Mouse (Mus musculus) embryonic facial prominence, embryonic 15.5 days (tissue): ENCODE data around the gene 3110040M04Rik. TPM values are rescaled to one million over a fixed set of nuclear protein-coding genes. Genes with fewer than 3 reads are reported as not detected.
"Not testable (repeated sequence)": the region's sequence is repeated elsewhere in the genome, so short reads cannot be mapped to it uniquely, and the experiment has no call there.

Source experiments
- ATAC-seq: fragments of 200-750 bp; cut with Nextera tagmentation; 2 replicates; pipeline ENCODE4 v1.8.0; 2017; ENCODE audit warnings: low read depth, moderate TSS enrichment; ENCODE audit not compliant: insufficient number of reproducible peaks, low FRiP score, low TSS enrichment
- H3K27ac ChIP-seq: fragments of 300-500 bp; sonication (generic); replicated peaks from 2 replicates; pipeline ENCODE4 v1.5.1; 2015; ENCODE audit warnings: mild to moderate bottlenecking, inconsistent platforms
- H3K27me3 ChIP-seq: fragments of 300-500 bp; sonication (generic); 2 replicates; pipeline ENCODE4 v1.6.1; 2015; ENCODE audit warnings: inconsistent platforms
- H3K36me3 ChIP-seq: fragments of 300-500 bp; sonication (generic); 2 replicates; pipeline ENCODE4 v1.6.1; 2015; ENCODE audit warnings: mild to moderate bottlenecking, inconsistent platforms
- H3K4me1 ChIP-seq: fragments of 300-500 bp; sonication (generic); 2 replicates; pipeline ENCODE4 v1.6.1; 2015; ENCODE audit warnings: inconsistent platforms
- H3K4me2 ChIP-seq: fragments of 300-500 bp; sonication (generic); replicated peaks from 2 replicates; pipeline ENCODE4 v1.6.1; 2015; ENCODE audit warnings: mild to moderate bottlenecking, inconsistent platforms
- H3K4me3 ChIP-seq: fragments of 300-500 bp; sonication (generic); replicated peaks from 2 replicates; pipeline ENCODE4 v1.5.1; 2015; ENCODE audit warnings: mild to moderate bottlenecking, inconsistent platforms
- H3K9ac ChIP-seq: fragments of 300-500 bp; sonication (generic); 2 replicates; pipeline ENCODE4 v1.6.1; 2015; ENCODE audit warnings: inconsistent platforms
- H3K9me3 ChIP-seq: fragments of 300-500 bp; sonication (generic); replicated peaks from 2 replicates; pipeline ENCODE4 v1.6.1; 2016; ENCODE audit warnings: inconsistent platforms
- WGBS: fragments of 180-500 bp; shearing (Covaris S2); methylation state at CpG from one replicate; pipeline ENCODE4 v1.1.7; 2015; 5-methylcytosine and 5-hydroxymethylcytosine counted together
- polyA plus RNA-seq: library from polyadenylated mRNA; unstranded; fragments of >200 nt; fragmentation: Nextera tagmentation; extraction: Ambion mirVana; gene quantifications from 2 replicates; pipeline ENCODE4 v1.2.1, GENCODE M21; 2015

3110040M04Rik gene
- polyA plus RNA-seq, 1 experiment from 2014 or later, result not detected

DNA sequence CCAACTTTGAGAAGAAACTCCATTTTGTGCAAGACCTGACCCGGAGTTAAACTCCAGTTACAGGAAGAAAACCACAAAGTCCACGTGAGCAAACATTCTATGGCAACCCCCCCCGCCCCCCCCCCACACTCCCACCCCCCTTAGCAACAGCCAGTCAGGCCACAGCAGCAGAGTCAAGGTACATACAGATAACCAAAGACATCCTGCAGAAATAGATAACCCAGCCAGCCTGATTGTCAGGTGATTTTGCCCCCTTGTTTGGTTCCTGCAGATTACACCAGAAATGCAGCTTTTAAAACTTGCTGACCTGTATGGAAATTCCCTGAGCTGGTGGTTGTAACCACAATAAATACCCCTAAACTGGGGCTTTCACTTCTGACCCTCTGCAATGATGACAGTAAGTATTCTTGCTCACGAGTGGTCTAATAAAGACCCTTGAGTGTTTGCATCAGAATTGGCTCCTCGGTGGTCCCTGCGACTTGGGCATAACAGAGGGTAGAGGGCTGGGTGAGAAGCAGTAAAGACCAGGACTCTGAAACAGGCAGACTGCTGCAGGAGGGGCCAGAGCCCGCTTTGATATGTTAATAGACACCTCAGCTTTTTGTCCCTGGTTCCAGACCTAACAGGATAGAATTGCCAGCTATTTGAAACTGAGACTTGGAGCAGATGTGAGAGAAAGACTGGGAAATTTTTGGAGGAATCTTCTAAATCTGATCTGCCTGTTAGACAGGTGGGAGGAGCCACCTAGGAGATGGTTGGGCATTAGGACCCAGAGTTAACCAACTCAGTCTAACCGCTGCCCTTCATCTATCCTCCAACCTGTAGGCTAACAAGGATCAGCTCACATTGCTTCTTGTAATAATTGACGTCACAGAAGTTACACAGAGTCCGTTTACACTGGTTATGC lies 26.6 kb upstream of the 3110040M04Rik start:
- Histone ChIP-seq H3K4me1 (0 out of 2 replicates have a peak, but pooled peaks cover 4% of the 10 kb centered on the region), H3K36me3 (no peaks in the 10 kb centered on the region), H3K4me3 (peak overlapping the region; percentile 21), H3K4me2 (peak overlapping the region; percentile 31), H3K27ac (0 out of 2 replicates have a peak overlapping the region, but pooled peaks have one; percentile 4), H3K9ac (no peak overlapping the region), H3K9me3 (no peaks in the 10 kb centered on the region), H3K27me3 (no peaks in the 10 kb centered on the region)
- WGBS, result 14% methylated on average over 9 of the region's 10 CpGs
- ATAC-seq, result no peak

DNA sequence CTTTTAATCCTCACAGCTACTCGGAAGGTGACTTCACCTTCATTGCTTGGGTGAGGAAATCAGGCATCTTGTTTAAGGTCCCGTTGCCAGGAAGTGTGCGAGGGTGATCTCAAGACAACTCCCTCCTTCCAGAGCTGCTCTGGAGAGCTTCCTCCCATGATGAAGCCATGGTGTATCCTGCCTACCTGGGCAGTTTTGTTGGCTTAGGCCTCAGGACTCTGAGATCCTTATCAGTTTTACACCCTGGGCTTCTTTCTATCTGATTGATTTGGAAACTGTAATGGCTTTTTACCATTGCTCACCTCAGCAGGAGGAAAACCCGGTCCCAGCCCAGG lies 26.0 kb upstream of the 3110040M04Rik start:
- no peaks in the 10 kb centered on the region for H3K9me3 ChIP-seq
- H3K36me3 ChIP-seq, result no peaks in the 10 kb centered on the region
- H3K9ac ChIP-seq, result no peak overlapping the region
- WGBS, result 14% methylated on average over 4 of the region's 4 CpGs
- H3K27ac ChIP-seq, result 0 out of 2 replicates have a peak overlapping the region, but pooled peaks have one; percentile 4
- ATAC-seq, result no peak
- H3K4me2 ChIP-seq, result peak overlapping the region; percentile 31
- H3K4me3 ChIP-seq, result peak overlapping the region; percentile 21
- no peaks in the 10 kb centered on the region for H3K27me3 ChIP-seq
- H3K4me1 ChIP-seq, result 0 out of 2 replicates have a peak, but pooled peaks cover 4% of the 10 kb centered on the region

- no peak overlapping the region for H3K4me2 ChIP-seq
- no peaks in the 10 kb centered on the region for H3K27me3 ChIP-seq
- H3K27ac ChIP-seq, result no peak overlapping the region
- H3K9me3 ChIP-seq, result no peaks in the 10 kb centered on the region
- 0 out of 2 replicates have a peak, but pooled peaks cover 4% of the 10 kb centered on the region for H3K4me1 ChIP-seq
- no peaks in the 10 kb centered on the region for H3K36me3 ChIP-seq
- no peak overlapping the region for H3K9ac ChIP-seq
- ATAC-seq, result no peak
- H3K4me3 ChIP-seq, result no peak overlapping the region
- WGBS, result 63% methylated on average over 2 of the region's 2 CpGs
These were observed 25.3 kb upstream of the 3110040M04Rik start for GRCm38 (mm10) chr1:151178505-151179083.

DNA sequence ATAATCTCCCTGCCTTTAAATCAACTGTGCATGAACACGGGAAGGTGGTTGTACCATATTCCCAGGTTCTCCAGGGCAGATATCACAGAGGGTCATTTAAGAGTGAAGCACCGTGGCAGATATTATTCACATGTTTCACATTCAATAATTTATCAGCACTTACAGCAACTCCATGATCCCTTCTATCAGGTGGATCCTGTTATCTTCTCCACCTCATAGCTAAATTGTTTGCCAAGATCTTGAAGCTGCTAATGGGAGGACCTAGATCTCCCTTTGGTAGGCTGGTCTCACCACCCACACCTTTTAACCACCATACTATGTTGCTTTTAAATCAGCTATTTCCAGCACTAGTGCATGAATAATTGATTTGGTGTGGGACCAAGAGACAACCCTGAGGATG lies 23.8 kb upstream of the 3110040M04Rik start:
- Histone ChIP-seq H3K27ac (no peak overlapping the region), H3K36me3 (no peaks in the 10 kb centered on the region), H3K9me3 (no peaks in the 10 kb centered on the region), H3K9ac (no peak overlapping the region), H3K4me1 (0 out of 2 replicates have a peak, but pooled peaks cover 4% of the 10 kb centered on the region), H3K4me3 (no peak overlapping the region), H3K27me3 (no peaks in the 10 kb centered on the region), H3K4me2 (no peak overlapping the region)
- 84% methylated on average over 2 of the region's 2 CpGs for whole genome bisulfite sequencing
- no peak for ATAC-seq

- H3K27me3 ChIP-seq, H3K27ac ChIP-seq, H3K9me3 ChIP-seq, H3K4me3 ChIP-seq, H3K4me1 ChIP-seq, H3K4me2 ChIP-seq, ATAC-seq, H3K36me3 ChIP-seq, H3K9ac ChIP-seq: not testable (repeated sequence)
- WGBS, result no CpG with 5 or more reads among the region's 7 CpGs
These were observed 21.7 kb upstream of the 3110040M04Rik start, which contains the start of gene Gm47985 for GRCm38 (mm10) chr1:151182266-151182665. Gm47985 (plus strand) TSS chr1:151182537.

DNA sequence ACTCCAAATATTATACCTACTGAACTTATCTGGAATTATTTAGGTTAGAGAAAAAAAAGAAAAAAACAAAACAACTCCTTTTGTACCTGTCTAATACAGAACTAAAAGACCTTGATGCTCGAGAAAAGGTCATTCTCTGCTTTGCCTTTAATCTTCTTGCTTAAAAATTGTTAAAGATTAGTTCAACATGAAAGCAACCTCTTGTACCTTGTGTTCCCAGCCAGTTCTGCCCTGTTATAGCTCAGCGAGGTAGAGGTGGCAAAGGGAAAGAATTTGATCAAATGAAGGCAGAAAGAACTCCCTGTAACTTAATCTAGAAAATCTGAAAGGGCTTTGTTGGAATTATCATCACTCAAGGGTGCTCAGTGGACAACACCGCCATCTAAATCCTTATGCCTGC lies 17.7 kb upstream of the 3110040M04Rik start:
- H3K36me3 ChIP-seq, H3K9me3 ChIP-seq, ATAC-seq, H3K4me3 ChIP-seq, H3K27ac ChIP-seq, H3K27me3 ChIP-seq, H3K9ac ChIP-seq, H3K4me1 ChIP-seq, H3K4me2 ChIP-seq: not testable (repeated sequence)
- 69% methylated on average over 3 of the region's 3 CpGs for WGBS

DNA sequence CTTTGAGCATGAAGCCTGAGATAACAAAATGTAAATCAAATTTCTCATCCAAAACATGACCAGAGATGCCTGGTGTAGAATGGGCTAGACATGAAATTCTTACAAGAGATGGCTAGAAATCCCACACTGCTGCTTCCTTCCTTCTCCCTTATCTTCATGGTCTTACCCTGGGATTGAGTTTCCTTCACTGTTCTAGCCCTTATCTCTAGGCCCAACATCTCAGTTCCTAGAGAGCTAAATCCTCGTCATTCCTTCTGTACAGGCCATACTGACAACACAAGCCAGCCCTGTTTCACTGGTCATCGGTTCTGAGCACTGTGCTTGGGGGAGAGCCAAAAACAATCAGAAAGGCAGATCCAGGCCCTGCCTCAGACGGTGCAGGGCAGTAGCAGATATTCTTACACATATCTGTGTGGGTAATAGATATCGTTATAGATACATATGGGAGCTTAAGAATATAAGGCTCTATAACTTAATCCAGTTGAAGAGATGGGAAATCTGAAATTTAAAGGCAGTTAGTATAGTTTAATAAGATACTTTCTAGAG lies 17.0 kb upstream of the 3110040M04Rik start:
- WGBS, result 84% methylated on average over 4 of the region's 4 CpGs
- not testable (repeated sequence) for H3K4me2 ChIP-seq

DNA sequence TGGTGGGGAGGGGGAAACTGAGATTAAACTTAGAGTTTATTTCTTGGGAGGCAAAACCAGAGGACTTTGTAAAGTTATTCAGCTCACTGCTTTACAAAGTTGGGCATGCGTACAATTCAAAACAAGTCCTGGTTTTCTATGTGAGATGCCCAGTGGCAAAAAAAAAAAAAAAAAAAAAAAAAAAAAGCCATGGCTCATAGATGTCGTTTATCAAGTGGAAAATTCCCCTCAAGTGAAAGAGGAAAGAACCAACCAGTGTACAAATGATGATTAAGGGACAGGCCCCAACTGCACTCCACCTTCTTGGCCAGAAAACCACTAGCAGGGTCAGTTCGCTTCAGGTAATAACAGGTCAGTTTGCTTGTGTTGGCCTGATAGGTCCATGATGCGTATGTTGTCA lies 15.5 kb upstream of the 3110040M04Rik start:
- H3K27me3 ChIP-seq, result no peaks in the 10 kb centered on the region
- H3K9ac ChIP-seq, result no peak overlapping the region
- H3K36me3 ChIP-seq, result no peaks in the 10 kb centered on the region
- no peak for ATAC-seq
- no peak overlapping the region for H3K4me2 ChIP-seq
- no peaks in the 10 kb centered on the region for H3K4me1 ChIP-seq
- no peak overlapping the region for H3K4me3 ChIP-seq
- 81% methylated on average over 4 of the region's 4 CpGs for WGBS
- no peaks in the 10 kb centered on the region for H3K9me3 ChIP-seq
- H3K27ac ChIP-seq, result no peak overlapping the region

More for the DNA sequence above, 17.0 kb upstream of the 3110040M04Rik start:
- H3K27ac ChIP-seq, H3K9me3 ChIP-seq, H3K27me3 ChIP-seq, H3K4me3 ChIP-seq, H3K36me3 ChIP-seq, H3K9ac ChIP-seq, ATAC-seq, H3K4me1 ChIP-seq: not testable (repeated sequence)

DNA sequence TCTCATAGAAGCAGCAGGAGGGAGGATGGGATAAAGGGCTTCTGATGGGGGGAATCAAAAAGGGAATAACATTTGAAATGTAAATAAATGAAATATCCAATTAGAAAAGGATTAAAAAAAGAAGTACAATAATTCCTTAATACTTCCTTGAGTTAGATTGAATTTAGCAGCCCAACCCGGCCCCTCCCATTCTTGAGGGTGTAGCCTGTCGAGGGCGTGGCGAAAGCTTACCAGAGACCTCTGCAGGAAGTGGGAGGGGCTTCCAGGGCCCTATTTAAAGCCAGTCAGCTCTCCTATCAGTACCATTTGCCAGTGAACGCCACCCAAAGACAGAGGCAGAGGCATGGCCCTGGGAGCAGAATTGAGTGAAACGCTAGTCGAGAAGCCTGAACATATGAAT lies 11.8 kb upstream of the 3110040M04Rik start, which contains the start of gene Gm8947:
Gene Gm8947, plus strand, starts transcription at position 302 of the 400 bp plus-strand sequence.
- not testable (repeated sequence) for H3K4me2 ChIP-seq, H3K9ac ChIP-seq, H3K27me3 ChIP-seq, H3K27ac ChIP-seq, H3K36me3 ChIP-seq, H3K4me3 ChIP-seq, H3K9me3 ChIP-seq, H3K4me1 ChIP-seq, ATAC-seq
- no CpG with 5 or more reads among the region's 7 CpGs for WGBS

GRCm38 (mm10) chr1:151192739-151193138 lies 11.2 kb upstream of the 3110040M04Rik start:
- H3K36me3 ChIP-seq, H3K9me3 ChIP-seq, H3K27ac ChIP-seq, ATAC-seq, H3K27me3 ChIP-seq, H3K9ac ChIP-seq, H3K4me3 ChIP-seq, H3K4me2 ChIP-seq, H3K4me1 ChIP-seq: not testable (repeated sequence)
- WGBS, result 88% methylated on average over 15 of the region's 15 CpGs

DNA sequence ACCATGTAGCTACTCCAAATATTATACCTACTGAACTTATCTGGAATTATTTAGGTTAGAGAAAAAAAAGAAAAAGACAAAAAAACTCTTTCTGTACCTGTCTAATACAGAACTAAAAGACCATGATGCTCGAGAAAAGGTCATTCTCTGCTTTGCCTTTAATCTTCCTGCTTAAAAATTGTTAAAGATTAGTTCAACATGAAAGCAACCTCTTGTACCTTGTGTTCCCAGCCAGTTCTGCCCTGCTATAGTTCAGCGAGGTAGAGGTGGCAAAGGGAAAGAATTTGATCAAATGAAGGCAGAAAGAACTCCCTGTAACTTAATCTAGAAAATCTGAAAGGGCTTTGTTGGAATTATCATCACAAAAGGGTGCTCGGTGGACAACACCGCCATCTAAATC lies 7.9 kb upstream of the 3110040M04Rik start:
- not testable (repeated sequence) for H3K9me3 ChIP-seq, H3K4me1 ChIP-seq, H3K27me3 ChIP-seq, H3K4me3 ChIP-seq, H3K27ac ChIP-seq, H3K9ac ChIP-seq, ATAC-seq, H3K36me3 ChIP-seq, H3K4me2 ChIP-seq
- WGBS, result 60% methylated on average over 4 of the region's 4 CpGs
